Mouse (Mus musculus): ENCODE results near the gene Lag3. TPM values are rescaled to one million over a fixed set of nuclear protein-coding genes. Genes with fewer than 3 reads are reported as not detected.

Gene Lag3
- polyA plus RNA-seq, 1 experiment from 2014 or later = 2.3 TPM

GRCm38 (mm10) chr6:124910032-124910431, 1.5 kb downstream of the Lag3 start:
- H3K4me3 ChIP-seq (ENCODE audit: low read depth, low read length) = peak overlapping the region; percentile 15
- peak overlapping the region; percentile 47 for H3K9ac ChIP-seq (ENCODE audit: low read length)
- no peaks in the 10 kb centered on the region for H3K9me3 ChIP-seq (ENCODE audit: control insufficient read depth, low read length)
- DNase-seq (ENCODE audit: low spot score) = no peak
- ATAC-seq (replicated peaks; ENCODE audit: low FRiP score) = no peak; the same call in 1 of the 2 replicates
- peaks cover 8% of the 10 kb centered on the region; the same call in 1 of the 2 replicates for H3K36me3 ChIP-seq (ENCODE audit: control insufficient read depth, insufficient read depth, low read length)
- no peak overlapping the region for H3K27ac ChIP-seq (ENCODE audit: low read depth, low read length)
- under 1% methylated on average over 32 of the region's 32 CpGs for WGBS
- peaks cover 18% of the 10 kb centered on the region for H3K4me1 ChIP-seq (replicated peaks; ENCODE audit: control insufficient read depth, insufficient read depth, low read length)
- peak overlapping the region; percentile 41 for H3K4me2 ChIP-seq (ENCODE audit: low read depth, low read length, severe bottlenecking)
- peaks cover 9% of the 10 kb centered on the region for H3K27me3 ChIP-seq (ENCODE audit: control insufficient read depth, insufficient read depth, low read length)

DNA sequence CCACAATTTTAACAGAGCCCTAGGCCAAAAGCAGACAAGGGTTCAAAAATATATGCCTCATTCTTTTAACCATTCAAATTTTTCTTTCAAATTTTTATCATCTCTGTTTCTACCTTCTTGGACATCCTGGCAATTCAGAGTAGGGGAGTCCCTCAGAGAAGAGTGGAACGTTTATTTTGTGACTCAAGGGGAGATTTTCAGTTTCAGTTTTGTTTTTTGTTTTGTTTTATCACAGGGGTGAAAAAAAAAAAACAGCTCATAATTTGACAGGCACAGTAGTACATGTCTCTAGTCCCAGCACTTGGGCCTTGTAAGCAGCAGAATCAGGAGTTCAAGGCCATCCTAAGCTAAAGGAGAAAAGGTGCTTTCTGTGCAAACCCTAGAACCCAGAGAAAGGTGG, 3.7 kb downstream of the Lag3 start:
- Histone ChIP-seq H3K4me3 (ENCODE audit: low read depth, low read length) (no peak overlapping the region), H3K4me1 (replicated peaks; ENCODE audit: control insufficient read depth, insufficient read depth, low read length) (peaks cover 16% of the 10 kb centered on the region), H3K27me3 (ENCODE audit: control insufficient read depth, insufficient read depth, low read length) (peaks cover 9% of the 10 kb centered on the region), H3K27ac (ENCODE audit: low read depth, low read length) (no peak overlapping the region), H3K9me3 (ENCODE audit: control insufficient read depth, low read length) (no peaks in the 10 kb centered on the region), H3K36me3 (ENCODE audit: control insufficient read depth, insufficient read depth, low read length) (no peaks in the 10 kb centered on the region; the same call in 1 of the 2 replicates), H3K4me2 (ENCODE audit: low read depth, low read length, severe bottlenecking) (no peak overlapping the region), H3K9ac (ENCODE audit: low read length) (no peak overlapping the region)
- WGBS = 83% methylated on average over 1 of the region's 1 CpGs
- no peak for DNase-seq (ENCODE audit: low spot score)
- ATAC-seq (replicated peaks; ENCODE audit: low FRiP score) = no peak

GRCm38 (mm10) chr6:124904991-124905860, 6.3 kb downstream of the Lag3 start:
- Histone ChIP-seq H3K4me3 (ENCODE audit: low read depth, low read length) (peak overlapping the region; percentile 42; the same call in 1 of the 2 replicates), H3K4me1 (replicated peaks; ENCODE audit: control insufficient read depth, insufficient read depth, low read length) (peaks cover 11% of the 10 kb centered on the region), H3K27ac (ENCODE audit: low read depth, low read length) (peak overlapping the region; percentile 94; the same call in 1 of the 2 replicates), H3K4me2 (ENCODE audit: low read depth, low read length, severe bottlenecking) (peak overlapping the region; percentile 73), H3K9me3 (ENCODE audit: control insufficient read depth, low read length) (no peaks in the 10 kb centered on the region), H3K9ac (ENCODE audit: low read length) (peak overlapping the region; percentile 68), H3K36me3 (ENCODE audit: control insufficient read depth, insufficient read depth, low read length) (no peaks in the 10 kb centered on the region), H3K27me3 (ENCODE audit: control insufficient read depth, insufficient read depth, low read length) (peaks cover 4% of the 10 kb centered on the region)
- ATAC-seq (replicated peaks; ENCODE audit: low FRiP score) (no peak), DNase-seq (ENCODE audit: low spot score) (no peak)
- 27% methylated on average over 15 of the region's 16 CpGs for WGBS

- no peaks in the 10 kb centered on the region for H3K9me3 ChIP-seq (ENCODE audit: control insufficient read depth, low read length)
- H3K27me3 ChIP-seq (ENCODE audit: control insufficient read depth, insufficient read depth, low read length) = no peaks in the 10 kb centered on the region
- peaks cover 6% of the 10 kb centered on the region; the same call in 1 of the 2 replicates for H3K4me1 ChIP-seq (replicated peaks; ENCODE audit: control insufficient read depth, insufficient read depth, low read length)
- 8% methylated on average over 19 of the region's 24 CpGs for WGBS
- H3K36me3 ChIP-seq (ENCODE audit: control insufficient read depth, insufficient read depth, low read length) = no peaks in the 10 kb centered on the region
- H3K9ac ChIP-seq (ENCODE audit: low read length) = peak overlapping the region; percentile 68
- peak overlapping the region; percentile 42 for H3K4me3 ChIP-seq (ENCODE audit: low read depth, low read length)
- peak; percentile 85 for DNase-seq (ENCODE audit: low spot score)
- peak overlapping the region; percentile 94 for H3K27ac ChIP-seq (ENCODE audit: low read depth, low read length)
- peak overlapping the region; percentile 73 for H3K4me2 ChIP-seq (ENCODE audit: low read depth, low read length, severe bottlenecking)
- peak; percentile 74 for ATAC-seq (replicated peaks; ENCODE audit: low FRiP score)
Observed at GRCm38 (mm10) chr6:124904161-124904981, 7.1 kb downstream of the Lag3 start.

- Histone ChIP-seq H3K9ac (ENCODE audit: low read length) (peak overlapping the region; percentile 68), H3K27ac (ENCODE audit: low read depth, low read length) (peak overlapping the region; percentile 94), H3K4me2 (ENCODE audit: low read depth, low read length, severe bottlenecking) (peak overlapping the region; percentile 73), H3K27me3 (ENCODE audit: control insufficient read depth, insufficient read depth, low read length) (no peaks in the 10 kb centered on the region), H3K36me3 (ENCODE audit: control insufficient read depth, insufficient read depth, low read length) (no peaks in the 10 kb centered on the region), H3K4me3 (ENCODE audit: low read depth, low read length) (peak overlapping the region; percentile 42), H3K9me3 (ENCODE audit: control insufficient read depth, low read length) (no peaks in the 10 kb centered on the region), H3K4me1 (replicated peaks; ENCODE audit: control insufficient read depth, insufficient read depth, low read length) (peaks cover 6% of the 10 kb centered on the region; the same call in 1 of the 2 replicates)
- peak; percentile 97 for DNase-seq (ENCODE audit: low spot score)
- peak; percentile 85 for ATAC-seq (replicated peaks; ENCODE audit: low FRiP score)
- under 1% methylated on average over 23 of the region's 23 CpGs for WGBS
Observed at GRCm38 (mm10) chr6:124903580-124904151, 7.8 kb downstream of the Lag3 start.

DNA sequence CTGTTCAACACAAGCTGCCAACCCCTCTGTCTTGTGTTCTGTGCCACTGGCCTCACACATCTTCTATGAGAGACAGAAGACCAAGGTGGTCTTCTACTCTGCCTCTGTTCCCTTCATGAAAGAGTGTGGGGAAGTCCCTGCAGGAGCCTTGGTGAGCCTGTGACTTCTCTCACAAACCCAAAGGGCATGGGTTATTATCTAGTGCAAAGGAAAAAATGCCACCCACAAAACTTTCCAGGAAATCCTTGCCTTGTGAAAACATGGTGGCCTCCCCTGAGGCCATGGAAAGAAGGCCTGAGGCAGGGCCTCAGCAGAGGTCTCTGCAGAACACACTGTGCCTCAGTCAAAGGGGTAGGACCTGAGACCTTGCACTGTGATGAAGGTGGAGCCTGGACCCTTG, 9.7 kb downstream of the Lag3 start:
- no peak overlapping the region for H3K27ac ChIP-seq (ENCODE audit: low read depth, low read length)
- H3K9me3 ChIP-seq (ENCODE audit: control insufficient read depth, low read length) = no peaks in the 10 kb centered on the region
- H3K4me3 ChIP-seq (ENCODE audit: low read depth, low read length) = no peak overlapping the region
- ATAC-seq (replicated peaks; ENCODE audit: low FRiP score) = no peak
- no peaks in the 10 kb centered on the region for H3K27me3 ChIP-seq (ENCODE audit: control insufficient read depth, insufficient read depth, low read length)
- H3K4me2 ChIP-seq (ENCODE audit: low read depth, low read length, severe bottlenecking) = no peak overlapping the region
- H3K9ac ChIP-seq (ENCODE audit: low read length) = no peak overlapping the region
- H3K4me1 ChIP-seq (replicated peaks; ENCODE audit: control insufficient read depth, insufficient read depth, low read length) = peaks cover 6% of the 10 kb centered on the region; the same call in 1 of the 2 replicates
- H3K36me3 ChIP-seq (ENCODE audit: control insufficient read depth, insufficient read depth, low read length) = no peaks in the 10 kb centered on the region
- DNase-seq (ENCODE audit: low spot score) = no peak

DNA sequence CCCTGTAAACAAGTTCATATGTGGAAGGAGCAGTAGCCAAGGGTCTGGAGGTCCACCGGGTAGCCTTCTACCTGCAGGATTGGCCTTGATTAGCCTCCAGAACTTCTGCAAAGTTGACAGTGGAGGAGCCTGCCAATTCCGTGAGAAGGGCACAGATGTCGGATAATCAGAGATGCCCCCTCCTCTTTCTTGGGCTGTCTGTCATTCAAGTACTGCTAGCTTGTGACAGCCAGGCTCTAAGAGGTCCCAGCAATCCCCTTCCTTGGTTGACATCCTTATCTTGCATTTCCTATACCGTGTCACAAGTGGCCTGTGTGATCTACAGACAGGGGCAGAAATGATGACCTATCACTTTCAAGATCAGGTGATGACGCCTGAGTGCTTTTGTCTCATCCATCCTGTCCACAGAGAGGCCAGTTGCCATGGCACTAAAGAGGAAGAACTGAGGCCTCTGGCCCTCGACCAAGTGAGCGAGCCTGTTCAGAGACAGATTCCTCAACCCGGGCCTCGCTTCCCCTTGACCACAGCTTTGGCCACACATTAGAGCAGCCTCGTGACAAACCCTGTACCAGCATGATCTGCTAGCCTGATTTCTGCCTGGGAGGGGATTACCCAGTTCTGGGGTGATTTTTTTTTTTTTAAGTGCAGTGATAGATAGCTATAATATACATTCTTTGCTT, 10.6 kb downstream of the Lag3 start:
- H3K9ac ChIP-seq (ENCODE audit: low read length) = no peak overlapping the region
- no peak overlapping the region for H3K4me3 ChIP-seq (ENCODE audit: low read depth, low read length)
- H3K36me3 ChIP-seq (ENCODE audit: control insufficient read depth, insufficient read depth, low read length) = no peaks in the 10 kb centered on the region
- no peaks in the 10 kb centered on the region for H3K27me3 ChIP-seq (ENCODE audit: control insufficient read depth, insufficient read depth, low read length)
- no peak for DNase-seq (ENCODE audit: low spot score)
- no peak overlapping the region for H3K4me2 ChIP-seq (ENCODE audit: low read depth, low read length, severe bottlenecking)
- no peaks in the 10 kb centered on the region for H3K9me3 ChIP-seq (ENCODE audit: control insufficient read depth, low read length)
- 74% methylated on average over 10 of the region's 10 CpGs for WGBS
- no peak overlapping the region for H3K27ac ChIP-seq (ENCODE audit: low read depth, low read length)
- peaks cover 6% of the 10 kb centered on the region; the same call in 1 of the 2 replicates for H3K4me1 ChIP-seq (replicated peaks; ENCODE audit: control insufficient read depth, insufficient read depth, low read length)
- ATAC-seq (replicated peaks; ENCODE audit: low FRiP score) = no peak
